Mouse (Mus musculus): ENCODE measurements around the gene Chad. TPM values are rescaled to one million over a fixed set of nuclear protein-coding genes. Genes with fewer than 3 reads are reported as not detected.

Chad gene
- 0.13 TPM in 1 of 2 replicates, not detected in the other for polyA plus RNA-seq (2015; fragmentation: Nextera tagmentation; extraction: Ambion mirVana)

DNA sequence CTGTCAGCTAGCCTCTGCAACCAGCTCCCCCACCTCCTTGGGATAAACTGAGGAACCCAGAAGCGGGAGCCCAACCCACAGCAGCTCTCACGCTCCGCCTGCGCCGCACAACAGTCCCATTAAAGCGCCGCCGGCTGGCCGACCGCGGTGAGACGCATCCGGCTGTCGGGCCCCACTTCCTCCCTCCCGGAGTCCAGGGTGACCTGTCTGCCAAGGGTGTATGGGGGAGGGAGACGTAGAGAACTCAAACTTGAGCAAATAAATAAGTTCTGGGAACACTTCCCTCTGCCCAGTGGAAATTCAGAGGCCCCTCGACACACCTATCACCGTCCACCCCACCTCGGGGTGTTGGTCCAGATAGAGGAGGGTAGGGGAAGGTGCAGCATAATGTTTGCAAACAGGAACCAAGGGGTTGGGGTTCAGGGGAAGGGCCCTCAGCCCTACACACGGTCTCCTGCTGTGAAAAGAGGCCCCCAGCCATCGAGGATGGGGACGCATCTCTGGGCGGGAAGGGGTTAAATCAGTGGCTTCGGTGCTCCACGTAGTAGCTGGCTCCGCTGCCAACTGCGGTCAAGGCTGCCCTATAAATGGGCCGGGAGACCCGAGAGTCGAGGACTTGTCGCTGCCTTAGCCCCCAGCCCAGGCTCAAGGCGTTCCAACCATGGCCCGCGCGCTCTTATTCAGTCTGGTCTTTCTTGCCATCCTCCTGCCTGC is at the start of gene Chad:
Gene Chad (plus strand): TSS at position 611 of the 714 bp plus-strand sequence.
- Histone ChIP-seq H3K27ac (no peak within 1 kb of the TSS), H3K4me1 (replicated peaks) (peaks cover 19% of the 10 kb centered on the region), H3K27me3 (peaks cover 28% of the 10 kb centered on the region), H3K9me3 (replicated peaks) (no peaks in the 10 kb centered on the region), H3K4me2 (peak within 1 kb of the TSS; percentile 57), H3K4me3 (replicated peaks) (peak within 1 kb of the TSS; percentile 28), H3K36me3 (0 out of 2 replicates have a peak, but pooled peaks cover 5% of the 10 kb centered on the region), H3K9ac (peak within 1 kb of the TSS; percentile 13)
- DNase-seq (no peak), ATAC-seq (ENCODE audit: low read depth) (peak; percentile 21; the same call in 1 of the 2 replicates)
- WGBS (ENCODE audit: insufficient replicate concordance): 4% methylated on average over 35 of the region's 35 CpGs

DNA sequence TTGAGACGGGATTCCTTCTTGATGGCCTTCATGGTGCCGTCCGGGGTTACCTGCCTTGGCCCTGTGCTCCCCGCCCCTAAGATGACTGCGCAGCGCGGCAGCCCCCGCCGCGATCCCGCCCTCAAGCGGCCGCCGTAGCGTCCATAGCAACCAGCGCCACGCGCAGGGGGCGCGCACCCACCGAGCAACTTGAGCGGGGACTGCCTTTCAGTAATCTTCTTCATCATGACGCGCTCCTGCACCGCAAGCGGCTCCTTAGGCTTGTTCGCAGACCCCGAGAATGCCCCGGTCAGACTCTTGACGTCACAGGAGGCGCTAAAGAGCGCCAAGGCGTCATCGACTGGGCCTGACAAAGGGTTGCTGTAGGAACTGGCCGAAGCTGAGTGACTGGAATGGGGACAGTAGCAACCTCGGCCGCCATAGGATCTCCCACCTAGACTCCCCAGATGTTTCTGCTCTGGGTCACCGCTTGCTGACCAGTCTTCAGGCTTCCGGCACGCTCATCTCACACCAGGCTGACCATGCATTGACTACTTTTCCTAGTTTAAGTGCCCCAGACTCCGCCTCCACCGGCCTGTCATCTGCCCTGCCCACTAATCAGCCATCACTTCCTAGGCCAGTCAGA is 43.5 kb upstream of the Chad start, which contains the start of gene Mycbpap:
Gene Mycbpap (minus strand): TSS at position 524 of the 625 bp plus-strand sequence.
- no peak within 1 kb of the TSS for H3K27ac ChIP-seq
- DNase-seq (peak; percentile 13), ATAC-seq (ENCODE audit: low read depth) (peak; percentile 55)
- H3K27me3 ChIP-seq: peaks cover 11% of the 10 kb centered on the region
- 2% methylated on average over 42 of the region's 42 CpGs for WGBS (ENCODE audit: insufficient replicate concordance)
- no peaks in the 10 kb centered on the region for H3K36me3 ChIP-seq
- no peaks in the 10 kb centered on the region for H3K9me3 ChIP-seq (replicated peaks)
- peak within 1 kb of the TSS; percentile 75 for H3K4me2 ChIP-seq
- H3K4me1 ChIP-seq (replicated peaks): peaks cover 10% of the 10 kb centered on the region
- peak within 1 kb of the TSS; percentile 52 for H3K9ac ChIP-seq
- peak within 1 kb of the TSS; percentile 59 for H3K4me3 ChIP-seq (replicated peaks)

DNA sequence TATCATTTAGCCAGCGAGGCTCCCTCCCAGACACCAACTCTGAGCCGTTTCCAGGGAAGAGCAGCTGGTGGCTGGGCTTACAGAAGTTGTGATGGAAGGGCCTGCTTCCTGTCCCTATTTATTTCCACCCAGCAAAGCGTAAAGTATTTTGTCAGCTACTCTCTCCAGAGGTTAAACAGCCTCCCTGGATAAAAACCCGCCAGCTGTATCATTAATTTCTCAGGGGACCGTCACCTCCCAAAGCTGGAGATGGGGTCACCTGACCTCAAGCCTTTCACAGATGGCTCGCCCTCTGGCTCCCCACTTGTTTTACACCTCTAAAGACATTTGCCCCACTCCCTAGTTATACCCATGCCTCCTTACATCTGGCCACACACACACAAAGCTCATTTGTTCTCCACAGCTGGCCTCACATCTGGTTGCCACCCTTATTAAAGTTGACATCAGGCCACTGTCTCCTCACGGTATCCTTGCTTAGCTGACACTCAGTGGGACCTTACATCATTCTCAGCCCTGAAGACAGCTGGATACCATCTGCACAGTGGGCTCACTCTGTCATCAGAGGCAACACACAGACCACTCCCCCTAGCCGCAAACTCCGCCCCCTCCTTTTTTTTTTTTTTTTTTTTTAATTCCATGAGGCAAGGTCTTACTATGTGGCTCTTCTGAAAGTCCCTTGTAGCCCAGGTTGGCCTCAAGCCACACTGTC is 38.5 kb upstream of the Chad start:
- no peak overlapping the region for H3K27ac ChIP-seq
- no peak overlapping the region for H3K4me3 ChIP-seq (replicated peaks)
- no peak overlapping the region for H3K4me2 ChIP-seq
- ATAC-seq (ENCODE audit: low read depth) (no peak), DNase-seq (no peak)
- H3K4me1 ChIP-seq (replicated peaks): peaks cover 5% of the 10 kb centered on the region
- no peaks in the 10 kb centered on the region for H3K36me3 ChIP-seq
- no peak overlapping the region for H3K9ac ChIP-seq
- peaks cover 4% of the 10 kb centered on the region for H3K27me3 ChIP-seq
- 45% methylated on average over 9 of the region's 9 CpGs for WGBS (ENCODE audit: insufficient replicate concordance)
- no peaks in the 10 kb centered on the region for H3K9me3 ChIP-seq (replicated peaks)

DNA sequence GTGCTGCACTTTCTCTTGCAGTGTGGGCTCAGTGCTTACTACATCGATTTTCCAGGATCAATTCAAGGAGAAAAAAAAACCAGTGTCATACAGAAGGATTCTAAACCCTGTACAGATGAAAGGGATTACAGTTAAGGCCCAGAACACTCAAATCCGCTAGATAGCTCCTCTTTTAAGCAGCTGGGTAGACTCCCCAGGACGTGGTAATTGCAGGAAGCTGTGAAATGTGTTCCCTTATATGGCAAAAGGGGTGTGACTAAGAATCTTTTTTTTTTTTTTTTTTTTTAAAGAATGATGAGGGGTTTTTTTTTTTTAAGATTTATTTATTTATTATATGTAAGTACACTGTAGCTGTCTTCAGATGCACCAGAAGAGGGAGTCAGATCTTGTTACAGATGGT is 36.0 kb upstream of the Chad start:
- H3K4me2 ChIP-seq: no peak overlapping the region
- H3K4me1 ChIP-seq (replicated peaks): no peaks in the 10 kb centered on the region
- H3K9ac ChIP-seq: no peak overlapping the region
- no peak overlapping the region for H3K4me3 ChIP-seq (replicated peaks)
- no peak for DNase-seq
- H3K9me3 ChIP-seq (replicated peaks): no peaks in the 10 kb centered on the region
- no peak for ATAC-seq (ENCODE audit: low read depth)
- H3K27me3 ChIP-seq: no peaks in the 10 kb centered on the region
- H3K36me3 ChIP-seq: no peaks in the 10 kb centered on the region
- H3K27ac ChIP-seq: no peak overlapping the region
- WGBS (ENCODE audit: insufficient replicate concordance): 36% methylated on average over 3 of the region's 3 CpGs

DNA sequence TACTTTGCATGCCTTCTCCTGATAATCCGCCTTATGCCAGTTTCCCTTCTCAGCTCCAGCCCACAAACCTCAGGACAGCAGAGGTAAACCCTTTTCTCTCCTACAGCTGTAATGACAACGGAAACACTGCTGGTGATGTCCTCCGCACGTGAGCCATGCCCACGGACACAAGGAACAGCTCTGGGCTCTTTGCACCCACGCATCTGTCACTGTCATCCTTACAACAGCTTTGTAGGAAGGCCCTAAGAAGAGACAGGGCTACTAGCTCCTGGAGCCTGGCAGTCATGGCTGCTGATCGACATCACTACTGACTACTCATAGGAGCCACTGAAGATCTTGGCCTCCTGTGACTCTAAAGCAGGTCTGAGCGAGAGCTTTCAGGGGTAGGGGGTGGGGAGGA is 31.7 kb upstream of the Chad start:
- no peaks in the 10 kb centered on the region for H3K27me3 ChIP-seq
- no peaks in the 10 kb centered on the region for H3K4me1 ChIP-seq (replicated peaks)
- H3K4me2 ChIP-seq: no peak overlapping the region
- no peaks in the 10 kb centered on the region for H3K36me3 ChIP-seq
- 62% methylated on average over 8 of the region's 8 CpGs for WGBS (ENCODE audit: insufficient replicate concordance)
- ATAC-seq (ENCODE audit: low read depth): no peak
- no peak overlapping the region for H3K9ac ChIP-seq
- H3K4me3 ChIP-seq (replicated peaks): no peak overlapping the region
- DNase-seq: no peak
- H3K27ac ChIP-seq: no peak overlapping the region
- H3K9me3 ChIP-seq (replicated peaks): no peaks in the 10 kb centered on the region

DNA sequence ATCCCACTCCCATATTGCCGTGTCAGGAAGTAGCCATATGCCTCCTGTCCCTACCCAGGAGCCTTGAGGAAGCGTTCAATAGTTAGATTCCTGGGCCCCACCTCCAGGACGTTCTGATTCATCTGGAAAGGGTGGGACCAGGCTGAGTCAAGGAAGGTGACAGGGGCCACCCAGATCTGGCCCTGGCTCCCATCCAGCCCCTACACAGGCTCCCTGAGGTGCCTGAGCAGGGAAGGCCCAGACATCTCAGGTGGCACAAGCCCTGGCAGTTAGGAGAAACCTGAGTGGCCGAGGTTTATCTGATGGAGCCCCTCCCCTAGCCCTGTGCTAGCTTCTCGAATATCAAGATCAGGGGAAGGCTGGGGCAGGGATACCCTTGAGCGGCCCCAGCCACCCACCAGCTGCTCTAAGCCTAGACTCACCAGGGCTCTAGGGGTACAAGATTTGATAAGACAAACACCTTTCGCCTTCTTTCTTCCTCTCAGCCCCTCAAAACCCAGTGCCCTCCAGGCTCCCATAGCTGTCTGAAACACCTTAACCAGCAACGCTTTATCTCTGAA is 26.0 kb upstream of the Chad start:
- H3K27ac ChIP-seq: no peak overlapping the region
- H3K4me1 ChIP-seq (replicated peaks): no peaks in the 10 kb centered on the region
- H3K27me3 ChIP-seq: no peaks in the 10 kb centered on the region
- H3K36me3 ChIP-seq: no peaks in the 10 kb centered on the region
- no peak overlapping the region for H3K9ac ChIP-seq
- no peak overlapping the region for H3K4me3 ChIP-seq (replicated peaks)
- WGBS (ENCODE audit: insufficient replicate concordance): 63% methylated on average over 8 of the region's 8 CpGs
- no peak for ATAC-seq (ENCODE audit: low read depth)
- DNase-seq: no peak
- no peak overlapping the region for H3K4me2 ChIP-seq
- no peaks in the 10 kb centered on the region for H3K9me3 ChIP-seq (replicated peaks)

DNA sequence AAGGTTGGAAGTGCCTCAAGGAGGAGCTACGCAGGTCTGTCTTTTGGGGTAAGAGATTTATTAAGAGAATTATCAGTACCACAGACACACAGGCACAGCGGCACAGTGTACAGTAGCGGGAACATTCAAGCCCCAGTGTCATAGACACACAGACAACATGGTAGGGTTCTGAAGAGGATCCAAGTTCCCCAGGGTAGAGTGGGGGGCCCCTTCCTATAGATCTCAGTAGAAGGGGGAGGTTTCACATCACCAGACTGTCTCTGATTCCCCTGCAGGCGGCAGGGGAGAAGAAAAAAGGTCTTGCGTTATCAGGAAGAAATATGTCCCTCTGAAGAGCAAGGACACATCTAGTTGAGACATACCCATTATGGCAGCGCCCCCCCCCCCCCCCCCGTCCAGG is 25.1 kb upstream of the Chad start:
- Histone ChIP-seq H3K4me2 (no peak overlapping the region), H3K4me1 (replicated peaks) (no peaks in the 10 kb centered on the region), H3K27me3 (no peaks in the 10 kb centered on the region), H3K9me3 (replicated peaks) (no peaks in the 10 kb centered on the region), H3K27ac (no peak overlapping the region), H3K9ac (no peak overlapping the region), H3K36me3 (no peaks in the 10 kb centered on the region), H3K4me3 (replicated peaks) (no peak overlapping the region)
- WGBS (ENCODE audit: insufficient replicate concordance): 66% methylated on average over 7 of the region's 7 CpGs
- DNase-seq (no peak), ATAC-seq (ENCODE audit: low read depth) (no peak)

DNA sequence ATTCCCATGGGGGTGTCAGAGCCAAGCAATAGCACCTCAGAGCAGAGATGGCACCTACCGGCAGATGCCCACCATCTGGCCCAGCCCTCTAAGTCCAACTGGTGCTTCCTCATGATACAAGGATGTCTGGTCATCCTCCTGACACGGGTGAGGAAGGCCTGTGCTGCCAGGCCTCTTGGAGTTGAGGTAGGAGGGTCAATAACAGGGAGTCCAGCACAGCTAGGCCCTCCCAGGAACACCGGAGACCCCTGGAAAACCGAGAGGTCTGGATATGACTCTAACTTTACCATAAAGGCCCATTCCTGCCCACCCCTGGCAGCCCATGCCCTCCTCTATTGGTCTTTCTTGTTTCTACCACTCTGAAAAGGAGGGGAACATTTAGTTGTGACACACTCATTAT is 22.4 kb upstream of the Chad start:
- Histone ChIP-seq H3K4me1 (replicated peaks) (no peaks in the 10 kb centered on the region), H3K27ac (no peak overlapping the region), H3K36me3 (no peaks in the 10 kb centered on the region), H3K9ac (no peak overlapping the region), H3K27me3 (no peaks in the 10 kb centered on the region), H3K4me2 (no peak overlapping the region), H3K4me3 (replicated peaks) (no peak overlapping the region), H3K9me3 (replicated peaks) (no peaks in the 10 kb centered on the region)
- ATAC-seq (ENCODE audit: low read depth) (no peak), DNase-seq (no peak)
- WGBS (ENCODE audit: insufficient replicate concordance): 66% methylated on average over 4 of the region's 4 CpGs

DNA sequence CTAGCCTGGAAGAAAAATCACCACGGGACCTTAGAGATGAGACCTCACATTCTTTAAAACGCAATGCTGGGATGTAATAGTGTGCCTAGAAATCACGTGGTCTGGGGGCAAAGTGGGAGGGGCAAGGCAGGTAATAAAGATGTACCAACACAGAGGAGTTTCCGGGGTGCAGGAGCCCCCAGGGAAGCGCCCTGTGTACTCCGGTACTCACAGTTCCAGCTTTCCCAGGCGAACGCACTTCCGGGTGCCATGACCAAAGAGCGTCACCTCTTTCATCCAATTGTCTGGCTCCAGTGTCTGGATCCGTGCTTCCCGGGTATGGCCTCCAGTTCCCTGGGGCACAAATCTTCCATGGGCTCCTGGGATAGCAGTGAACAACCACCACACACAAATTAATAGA is 21.5 kb upstream of the Chad start:
- Histone ChIP-seq H3K4me1 (replicated peaks) (peaks cover 5% of the 10 kb centered on the region), H3K4me3 (replicated peaks) (no peak overlapping the region), H3K9ac (no peak overlapping the region), H3K4me2 (no peak overlapping the region), H3K27ac (no peak overlapping the region), H3K36me3 (no peaks in the 10 kb centered on the region), H3K9me3 (replicated peaks) (no peaks in the 10 kb centered on the region), H3K27me3 (no peaks in the 10 kb centered on the region)
- DNase-seq (no peak), ATAC-seq (ENCODE audit: low read depth) (no peak)
- 84% methylated on average over 12 of the region's 12 CpGs for WGBS (ENCODE audit: insufficient replicate concordance)

DNA sequence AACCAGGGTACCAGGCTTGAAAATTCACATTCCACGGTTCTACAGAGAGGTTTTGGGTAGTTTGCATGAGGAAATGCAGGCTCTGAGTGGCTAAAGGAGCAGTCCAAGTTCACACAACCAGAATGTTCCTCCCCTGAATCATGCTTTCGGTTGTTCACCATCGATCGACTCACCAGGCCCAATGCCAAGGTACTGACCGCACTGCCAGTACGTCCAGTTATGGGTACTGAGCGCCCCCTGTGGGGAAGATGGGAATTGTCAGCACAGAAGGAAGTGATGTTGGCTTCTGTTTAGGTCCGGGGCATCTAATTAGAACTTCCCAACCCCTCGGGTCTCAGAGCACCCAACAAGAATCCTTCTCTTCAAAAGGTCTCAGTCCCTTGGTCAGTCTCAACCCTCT is 20.9 kb upstream of the Chad start:
- no peak overlapping the region for H3K9ac ChIP-seq
- no peak overlapping the region for H3K27ac ChIP-seq
- no peak overlapping the region for H3K4me2 ChIP-seq
- no peaks in the 10 kb centered on the region for H3K9me3 ChIP-seq (replicated peaks)
- DNase-seq (peak; percentile 15), ATAC-seq (ENCODE audit: low read depth) (no peak)
- H3K4me3 ChIP-seq (replicated peaks): no peak overlapping the region
- H3K27me3 ChIP-seq: no peaks in the 10 kb centered on the region
- peaks cover 11% of the 10 kb centered on the region for H3K4me1 ChIP-seq (replicated peaks)
- H3K36me3 ChIP-seq: no peaks in the 10 kb centered on the region
- WGBS (ENCODE audit: insufficient replicate concordance): 55% methylated on average over 9 of the region's 9 CpGs

DNA sequence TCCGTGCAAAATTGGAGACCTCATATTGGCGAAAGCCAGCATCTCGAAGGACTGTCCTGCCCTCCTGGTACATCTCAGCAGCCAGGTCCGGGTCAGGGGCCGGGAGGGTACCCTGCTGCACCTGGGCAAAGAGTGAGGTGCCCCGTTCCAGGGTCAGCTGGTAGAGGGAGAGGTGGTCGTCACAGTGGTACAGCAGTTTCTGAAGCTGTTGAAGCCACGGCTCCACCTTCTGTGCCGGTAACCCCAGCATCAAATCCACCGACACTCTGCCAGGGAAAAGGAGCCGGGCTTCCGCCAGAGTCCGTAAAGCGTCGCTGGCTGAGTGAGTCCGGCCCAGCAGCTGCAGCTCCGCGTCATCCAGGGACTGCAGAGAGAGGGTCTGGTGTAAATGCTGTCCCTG is 20.4 kb upstream of the Chad start:
- ATAC-seq (ENCODE audit: low read depth): no peak
- no peak overlapping the region for H3K4me3 ChIP-seq (replicated peaks)
- no peak overlapping the region for H3K9ac ChIP-seq
- peaks cover 14% of the 10 kb centered on the region for H3K4me1 ChIP-seq (replicated peaks)
- no peaks in the 10 kb centered on the region for H3K36me3 ChIP-seq
- no peaks in the 10 kb centered on the region for H3K9me3 ChIP-seq (replicated peaks)
- no peak overlapping the region for H3K4me2 ChIP-seq
- DNase-seq: no peak
- no peak overlapping the region for H3K27ac ChIP-seq
- no peaks in the 10 kb centered on the region for H3K27me3 ChIP-seq
- 73% methylated on average over 18 of the region's 18 CpGs for WGBS (ENCODE audit: insufficient replicate concordance)

All from liver, embryonic 13.5 days (tissue).